Mouse (Mus musculus) T-helper 1 cell (primary cell): ENCODE measurements around the gene Pex6.
"Not testable (repeated sequence)": the region's sequence is repeated elsewhere in the genome, so short reads cannot be mapped to it uniquely, and the experiment has no call there.

ENCODE experiments used
- in situ Hi-C: fragments of 300-600 bp; cut with MboI, MseI; formaldehyde crosslinking; loops from one replicate; pipeline ENCODE4 v1.15.1; 2025; ENCODE audit warnings: high pct_unique_total_duplicates

The Pex6 gene

DNA sequence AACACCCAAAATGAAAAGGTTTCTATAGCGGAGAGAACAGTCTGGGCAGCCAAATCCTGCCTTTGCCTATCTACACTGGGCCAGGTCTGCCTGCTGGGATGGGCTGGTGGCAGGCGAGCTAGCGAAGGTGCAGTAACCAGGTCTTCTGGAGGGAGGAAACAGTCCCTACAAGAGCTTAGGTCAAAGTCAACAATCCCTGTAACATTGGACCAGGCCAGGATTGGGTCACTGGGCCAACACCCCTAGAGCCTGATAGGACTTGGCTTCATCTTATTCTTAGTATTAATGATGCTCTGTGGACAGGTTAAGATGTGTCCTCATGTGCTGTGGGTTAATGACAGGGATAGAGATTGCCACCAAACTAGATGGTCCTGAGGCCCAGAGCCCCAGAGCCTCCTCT lies 22.8 kb downstream of the Pex6 start:
- in situ Hi-C loops: no loop called here

DNA sequence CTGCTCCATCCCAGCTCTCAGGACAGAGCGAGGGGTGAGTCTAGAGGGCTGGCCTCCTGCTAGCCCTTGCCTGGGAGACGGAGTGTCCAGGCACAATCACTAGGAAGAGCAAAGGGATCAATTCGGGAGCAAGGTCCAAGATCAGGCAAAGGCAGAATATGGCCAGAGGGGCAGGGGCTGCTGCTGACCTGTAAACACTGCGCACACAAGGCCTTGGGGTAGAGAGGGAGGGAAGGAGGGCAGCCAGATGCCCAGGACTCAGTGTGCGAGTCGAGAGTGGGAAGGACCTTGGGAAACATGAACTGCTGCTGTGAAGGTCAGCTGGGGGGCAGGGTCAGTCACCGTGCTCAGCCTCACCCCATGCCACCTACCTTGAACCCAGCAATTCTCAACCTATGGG lies 24.0 kb downstream of the Pex6 start:
- in situ Hi-C loops: no loop called here

DNA sequence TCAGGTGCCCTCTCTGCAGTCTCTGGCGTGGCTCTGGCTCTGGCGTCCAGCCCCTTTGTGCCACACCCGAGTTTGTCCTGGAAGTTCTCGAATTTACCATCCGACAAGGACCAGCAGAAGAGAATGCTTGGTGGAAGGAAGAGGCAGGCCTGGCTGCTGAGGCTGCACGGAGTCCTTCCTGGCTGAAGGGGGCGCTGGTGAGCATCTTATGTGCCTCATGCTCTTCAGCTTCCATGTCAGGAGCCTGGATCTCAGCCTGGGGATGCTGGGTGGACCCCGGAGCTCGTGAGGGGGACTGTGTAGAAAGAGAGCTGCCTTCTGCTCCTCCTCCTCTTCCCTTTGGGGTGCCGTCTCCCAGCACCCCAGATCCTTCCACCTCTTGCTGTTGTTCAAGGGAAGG lies 24.9 kb downstream of the Pex6 start:
- in situ Hi-C loops: no loop called here

DNA sequence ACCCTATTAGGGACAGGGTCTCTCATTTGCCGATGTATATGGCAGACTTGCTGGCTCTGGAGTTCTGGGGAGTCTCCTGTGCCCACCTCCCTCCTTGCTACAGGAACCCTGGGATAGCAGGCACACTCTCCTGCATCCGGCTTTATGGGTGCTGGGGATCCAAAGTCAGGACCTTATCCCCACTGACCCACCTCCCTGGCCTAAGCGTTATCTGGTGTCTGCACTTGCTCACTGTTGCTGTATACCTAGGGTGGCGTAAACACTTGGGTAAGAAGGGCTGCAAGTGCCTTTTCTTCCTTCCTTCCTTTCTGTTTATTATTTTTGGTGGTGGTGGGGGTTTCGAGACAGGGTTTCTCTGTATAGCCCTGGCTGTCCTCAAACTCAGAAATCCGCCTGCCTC lies 30.0 kb downstream of the Pex6 start:
- in situ Hi-C loops: no loop called here

DNA sequence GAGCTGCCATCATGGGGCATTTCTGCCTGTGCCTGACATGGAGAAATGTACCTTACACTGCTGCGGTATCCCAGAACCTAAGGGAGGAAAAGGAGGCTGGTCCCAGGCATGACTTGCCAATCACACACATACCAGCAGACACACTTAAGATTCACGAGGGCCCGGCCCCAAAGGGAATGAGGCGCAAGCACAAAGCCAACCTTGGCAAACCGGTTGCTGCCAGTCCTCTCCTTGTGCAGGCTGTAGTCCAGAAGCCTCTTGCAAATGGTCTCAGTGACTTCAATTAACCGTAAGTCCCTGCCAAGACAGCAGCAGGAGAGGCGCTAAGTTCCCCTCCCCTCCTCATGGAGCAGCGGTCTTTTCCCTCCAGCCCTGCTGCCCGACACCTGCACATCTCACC lies 31.7 kb downstream of the Pex6 start:
- in situ Hi-C loops: no loop called here

DNA sequence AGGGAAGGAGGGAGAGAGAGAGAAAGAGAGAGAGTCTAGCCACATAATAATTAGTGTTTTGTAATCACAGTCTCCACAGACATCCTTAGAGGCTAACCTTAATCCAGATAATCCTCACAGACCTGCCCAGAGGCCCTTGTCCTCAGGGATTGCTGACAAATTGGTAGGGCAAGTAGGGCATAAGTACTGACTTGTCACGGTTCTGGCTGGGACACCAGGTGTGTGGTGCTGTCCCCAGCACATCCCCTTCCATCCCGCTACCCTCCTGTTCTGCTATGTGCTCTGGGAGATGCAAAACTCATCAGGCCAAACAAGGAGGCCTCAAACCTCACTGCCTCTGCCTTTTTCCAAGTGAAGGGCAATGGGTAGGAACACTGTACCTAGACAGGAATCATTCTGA lies 34.2 kb downstream of the Pex6 start:
- in situ Hi-C loops: no loop called here

DNA sequence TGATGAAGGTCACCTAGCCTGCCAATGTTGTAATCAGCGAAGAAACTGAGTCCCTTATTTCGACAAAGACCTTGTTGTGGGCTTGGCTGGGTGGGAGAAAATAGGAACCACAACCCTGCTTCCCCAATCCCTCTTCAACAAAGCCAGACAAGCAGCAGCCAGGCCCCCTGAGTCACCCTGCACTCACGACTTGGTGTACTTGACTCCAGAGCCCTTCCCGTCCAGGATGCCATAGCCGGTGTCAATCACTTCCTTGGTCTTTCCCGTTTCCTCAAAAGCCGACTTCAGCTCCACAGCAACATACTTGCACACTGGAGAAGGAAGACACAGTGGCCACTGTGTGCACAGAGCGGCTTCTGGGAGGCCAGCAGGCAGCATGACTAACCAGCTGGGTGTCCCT lies 36.0 kb downstream of the Pex6 start:
- in situ Hi-C loops: no loop called here

DNA sequence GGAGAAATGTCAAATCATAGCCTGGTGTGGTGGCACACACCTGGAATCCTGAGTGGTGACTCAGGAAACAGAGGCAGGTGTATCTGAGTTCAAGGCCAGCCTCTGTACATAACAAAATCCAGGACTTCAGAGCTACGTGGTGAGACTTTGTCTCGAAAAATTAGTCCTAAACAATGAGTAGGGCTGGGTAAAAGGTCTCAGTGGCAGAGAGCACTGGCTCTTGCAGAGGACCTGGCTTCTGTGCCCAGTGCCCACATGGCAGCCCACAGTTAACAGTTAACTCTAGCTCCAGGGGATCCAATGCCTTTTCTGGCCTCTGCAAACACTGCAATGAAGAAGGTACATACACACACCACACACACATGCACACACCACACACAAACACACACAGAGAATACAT lies 36.5 kb downstream of the Pex6 start:
- in situ Hi-C loops: no loop called here

DNA sequence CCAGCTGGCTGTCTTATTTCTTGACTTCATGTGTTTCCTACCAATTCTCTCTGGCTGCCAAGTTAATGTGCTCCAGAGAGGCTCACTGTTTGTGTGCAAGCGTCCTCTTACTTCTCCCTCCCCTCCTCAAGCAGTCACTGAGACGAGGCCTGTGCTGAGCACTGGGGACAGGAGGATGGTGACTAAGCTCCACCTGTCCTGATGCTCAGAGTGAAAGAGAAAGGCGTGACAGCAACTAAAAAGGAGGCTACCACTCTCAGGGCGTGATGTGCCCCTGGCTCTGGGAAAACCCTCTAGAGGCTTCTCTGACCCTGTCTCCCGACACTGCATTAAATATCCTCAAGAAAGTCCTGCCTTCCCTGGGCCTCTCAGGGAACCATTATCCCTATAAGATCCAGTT lies 38.0 kb downstream of the Pex6 start:
- in situ Hi-C loops: no loop called here

DNA sequence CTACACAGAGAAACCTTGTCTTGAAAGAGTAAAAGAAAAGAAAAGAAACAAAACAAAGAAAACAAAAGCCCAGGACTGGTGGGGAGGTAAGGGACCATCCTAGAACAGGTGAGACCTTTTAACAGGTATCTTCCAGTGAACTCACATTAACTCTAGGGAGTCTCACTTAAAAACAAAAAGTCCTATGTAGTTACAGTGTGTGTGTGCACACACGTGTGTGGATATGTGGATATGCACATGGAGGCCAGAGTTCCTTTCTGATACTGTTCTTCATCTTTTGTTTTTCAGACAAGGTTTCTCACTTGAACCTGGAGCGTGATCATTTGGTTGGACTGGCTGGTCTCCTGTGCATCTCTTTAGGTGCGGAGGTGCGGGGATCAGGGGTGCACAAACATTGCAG lies 39.3 kb downstream of the Pex6 start:
- in situ Hi-C loops: no loop called here

DNA sequence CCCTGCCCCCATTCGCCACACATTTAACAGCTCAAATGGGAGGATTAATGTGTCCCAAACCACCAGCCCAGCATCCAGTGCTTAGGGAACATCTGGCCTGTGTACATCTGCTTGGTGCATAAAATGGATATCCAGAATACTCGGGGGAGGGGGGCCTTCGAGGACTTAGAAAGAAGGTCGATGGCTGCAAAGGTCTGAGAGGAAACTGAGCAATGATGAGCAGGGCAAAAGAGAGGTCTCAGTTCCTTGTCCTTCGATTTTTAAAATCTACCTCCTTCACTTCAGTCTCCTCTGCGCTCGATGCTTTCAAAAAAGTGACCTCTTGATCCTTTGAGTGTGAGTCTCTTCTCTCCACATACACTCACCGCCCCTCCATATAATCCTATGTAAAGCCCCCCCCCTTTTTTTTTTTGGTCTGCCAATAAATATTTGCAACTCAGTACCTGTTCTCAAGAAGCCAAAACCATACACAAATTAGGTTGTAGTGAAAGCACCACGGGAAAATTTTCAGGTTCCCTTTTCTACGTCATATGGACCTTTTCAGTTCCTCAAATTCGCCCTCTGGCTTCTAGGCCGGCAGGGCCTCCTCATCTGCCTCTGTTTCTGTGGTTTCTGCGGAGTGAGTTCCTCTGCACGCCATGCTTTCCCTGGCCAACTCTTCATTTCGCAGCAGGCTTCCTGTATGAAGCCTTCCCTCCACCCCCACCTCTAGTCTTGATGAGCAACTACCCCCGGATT lies 40.0 kb downstream of the Pex6 start:
- in situ Hi-C loops: no loop called here

DNA sequence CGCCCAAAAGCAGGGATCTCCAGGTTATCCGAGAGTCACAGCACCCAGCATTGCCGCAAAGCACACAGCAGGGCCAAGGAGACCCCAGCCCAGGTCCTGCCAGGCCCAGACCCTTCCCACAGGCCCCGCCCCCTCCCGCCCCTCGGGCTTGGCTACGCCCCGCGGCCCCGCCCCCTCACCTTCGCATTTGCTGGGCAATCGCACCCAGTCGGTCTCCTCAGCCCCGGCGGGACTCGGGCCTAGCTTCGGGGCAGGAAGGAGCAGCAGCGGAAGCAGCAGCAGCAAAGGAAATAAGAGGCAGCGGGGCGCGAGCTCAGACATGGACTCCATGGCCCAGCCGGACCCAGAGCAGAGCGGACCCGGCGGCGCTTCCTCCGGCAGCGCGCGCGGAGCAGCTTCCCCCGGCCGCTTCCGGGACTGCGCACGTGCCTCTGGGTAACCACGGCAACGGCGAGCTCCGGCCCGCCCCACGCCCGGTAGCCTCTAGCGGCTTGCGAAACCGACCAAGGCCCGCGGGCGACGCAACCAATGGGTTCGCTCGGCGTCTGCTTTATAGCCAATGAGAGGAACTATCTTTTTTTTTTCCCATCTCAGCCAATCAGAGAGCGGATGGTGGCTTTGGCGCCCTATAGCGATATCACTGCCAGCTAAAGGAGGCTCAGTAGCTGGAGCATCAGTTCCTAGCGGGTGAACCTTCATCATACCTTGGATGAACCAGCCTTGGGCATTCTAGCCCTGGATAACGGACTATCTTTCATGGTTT lies 40.7 kb downstream of the Pex6 start, which contains the start of gene Cnpy3:
Gene Cnpy3 (minus strand): TSS at position 421 of the 763 bp plus-strand sequence.
- in situ Hi-C loops: no loop called here

DNA sequence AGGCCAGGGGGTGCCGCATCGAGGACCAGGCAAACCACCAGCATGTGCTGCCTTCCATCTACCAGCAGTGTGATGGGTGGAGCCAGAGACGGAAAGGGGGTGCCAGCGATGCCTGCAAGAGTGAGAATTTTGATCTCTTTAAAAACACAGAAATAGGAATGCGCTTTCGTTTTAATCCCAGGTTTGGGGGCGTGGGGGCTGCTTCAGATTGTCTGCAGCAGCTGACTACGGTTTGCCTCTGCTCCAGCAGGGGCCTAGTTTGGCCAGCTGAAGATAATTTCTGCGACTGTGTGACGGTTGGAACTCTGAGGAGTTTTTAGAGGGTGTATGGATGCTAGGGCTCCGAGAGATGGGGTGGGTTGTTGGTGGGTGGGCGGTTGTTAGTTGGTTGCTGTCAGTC lies 47.5 kb downstream of the Pex6 start:
- in situ Hi-C loops: no loop called here

DNA sequence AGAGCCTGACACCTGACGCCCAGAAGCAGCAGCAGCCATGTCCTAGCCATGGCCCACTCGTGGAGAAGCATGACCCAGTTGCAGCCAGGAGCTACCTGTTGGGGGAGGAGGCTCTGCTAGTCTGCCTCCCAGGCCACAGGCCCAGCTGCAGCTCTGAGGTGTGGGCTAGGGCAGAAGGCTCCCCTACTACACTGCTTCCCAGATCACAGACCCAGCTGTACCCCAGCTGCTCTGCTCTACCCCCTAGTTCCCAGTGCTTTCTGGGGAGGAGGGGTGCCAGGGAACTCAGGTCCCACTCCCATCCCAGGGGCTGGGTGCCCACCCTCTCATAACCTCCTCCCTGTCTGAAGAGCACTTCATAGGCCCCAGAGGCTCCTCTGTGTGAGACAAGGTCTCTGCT lies 52.3 kb downstream of the Pex6 start, which contains the start of gene Ptcra:
Gene Ptcra (minus strand): TSS at position 169 of the 400 bp plus-strand sequence.
- in situ Hi-C loops: no loop called here

DNA sequence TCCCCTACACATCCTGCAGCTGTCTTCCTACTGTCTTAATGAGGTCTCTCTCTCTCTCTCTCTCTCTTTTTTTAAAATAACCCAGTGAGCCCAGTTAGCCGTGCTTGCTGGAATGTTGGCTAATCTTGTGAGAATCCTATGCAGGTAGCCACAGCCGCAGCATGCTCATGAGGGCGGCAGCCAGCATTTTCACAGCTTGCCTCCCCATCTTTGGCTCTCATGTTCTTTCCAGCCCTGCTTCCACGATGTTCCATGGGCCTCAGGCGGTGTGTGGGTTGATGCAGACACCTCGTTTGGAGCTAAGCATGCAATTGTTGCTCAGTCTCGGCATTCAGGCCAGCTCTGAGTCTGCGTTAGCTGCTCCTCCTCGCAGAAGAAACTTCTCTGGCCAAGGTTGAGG lies 53.7 kb downstream of the Pex6 start:
- in situ Hi-C loops: not testable (repeated sequence)

DNA sequence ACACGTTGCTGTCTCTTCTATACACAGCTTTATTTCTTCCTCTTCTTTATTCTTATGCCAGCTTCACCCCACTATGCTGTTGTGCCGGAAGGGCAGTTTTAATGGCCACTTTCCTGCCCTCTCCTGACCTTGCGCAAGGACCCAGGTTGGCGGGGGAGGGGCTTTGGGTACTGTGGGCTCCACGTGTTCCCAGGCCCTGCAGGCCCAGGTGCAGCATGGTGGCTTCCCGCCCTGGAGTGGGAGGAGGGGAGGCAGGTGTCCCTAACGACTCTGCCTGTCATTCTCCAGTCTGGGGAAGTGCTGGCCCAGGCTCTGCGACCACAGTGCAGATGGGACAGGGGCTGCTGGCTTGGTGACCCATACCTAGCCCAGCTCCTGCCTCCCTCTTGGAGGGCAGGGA lies 56.6 kb downstream of the Pex6 start:
- in situ Hi-C loops: no loop called here

DNA sequence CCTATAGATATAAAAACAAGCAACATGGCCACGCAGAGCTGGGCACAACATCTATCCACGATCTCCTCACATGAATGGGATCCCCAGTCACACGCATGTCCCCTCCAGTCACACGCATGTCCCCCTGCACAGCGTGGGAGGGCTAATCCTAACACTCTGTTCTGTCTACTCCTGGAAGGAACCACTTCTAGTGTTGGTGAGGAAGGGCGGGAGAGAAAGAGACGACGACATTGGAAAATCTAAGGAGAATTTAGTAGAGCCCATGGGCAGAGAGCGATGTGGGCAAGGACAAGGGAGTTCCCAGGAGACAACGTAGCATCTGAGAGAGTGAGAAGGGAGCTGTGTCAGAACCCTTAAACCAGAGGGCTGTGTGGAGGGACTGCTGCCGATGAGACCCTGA lies 59.3 kb downstream of the Pex6 start:
- in situ Hi-C loops: no loop called here

DNA sequence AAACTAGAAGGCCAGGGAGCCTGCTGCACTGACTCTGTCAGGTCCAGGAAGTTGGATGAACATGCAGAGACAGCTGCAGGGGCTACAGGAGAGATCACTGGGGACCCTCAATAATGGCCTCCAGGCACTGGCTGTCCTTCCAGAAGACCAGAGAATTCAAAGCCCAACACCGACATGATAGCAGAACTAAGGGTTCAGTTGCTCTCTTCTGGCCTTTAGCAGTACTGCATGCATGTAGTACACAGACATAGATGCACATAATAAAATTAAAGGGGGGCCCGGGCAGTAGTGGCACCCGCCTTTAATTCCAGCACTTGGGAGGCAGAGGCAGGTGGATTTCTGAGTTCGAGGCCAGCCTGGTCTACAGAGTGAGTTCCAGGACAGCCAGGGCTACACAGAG lies 59.8 kb downstream of the Pex6 start:
- in situ Hi-C loops: no loop called here

DNA sequence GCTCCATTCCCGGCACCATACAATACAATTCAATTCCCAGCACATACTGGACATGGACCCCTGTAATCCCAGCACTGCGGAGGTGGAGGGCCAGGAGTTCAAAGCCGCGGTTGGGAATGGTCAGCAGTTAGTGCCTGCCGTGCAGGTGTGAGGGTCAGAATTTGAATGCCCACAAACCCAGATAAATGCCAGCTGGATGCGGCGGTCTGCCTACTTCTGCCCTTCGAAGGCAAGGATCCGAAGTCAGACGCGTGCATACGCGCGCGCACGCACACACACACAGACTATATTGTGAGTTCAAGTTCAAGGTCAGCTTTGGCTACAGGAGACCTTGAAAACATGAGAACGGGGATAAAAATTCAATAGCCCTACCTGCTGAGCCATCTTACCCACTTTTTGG lies 60.4 kb downstream of the Pex6 start:
- in situ Hi-C loops: no loop called here

DNA sequence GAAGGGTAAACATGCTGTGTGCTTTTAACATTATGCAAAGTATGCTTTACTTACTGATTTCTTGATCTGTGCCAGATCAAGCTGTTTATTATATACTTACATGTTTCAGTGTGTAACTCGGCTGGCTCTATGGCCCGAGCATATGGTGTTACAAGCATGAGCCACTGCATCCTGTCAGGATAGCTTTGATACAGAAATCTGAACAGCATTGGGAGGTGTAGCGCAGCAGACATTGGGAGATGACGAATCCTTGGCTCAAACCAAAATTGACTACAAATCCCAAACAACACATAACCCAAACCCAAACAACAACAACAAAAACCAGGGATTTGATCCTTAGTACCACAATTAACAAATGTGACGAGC lies 60.8 kb downstream of the Pex6 start:
- in situ Hi-C loops: no loop called here

DNA sequence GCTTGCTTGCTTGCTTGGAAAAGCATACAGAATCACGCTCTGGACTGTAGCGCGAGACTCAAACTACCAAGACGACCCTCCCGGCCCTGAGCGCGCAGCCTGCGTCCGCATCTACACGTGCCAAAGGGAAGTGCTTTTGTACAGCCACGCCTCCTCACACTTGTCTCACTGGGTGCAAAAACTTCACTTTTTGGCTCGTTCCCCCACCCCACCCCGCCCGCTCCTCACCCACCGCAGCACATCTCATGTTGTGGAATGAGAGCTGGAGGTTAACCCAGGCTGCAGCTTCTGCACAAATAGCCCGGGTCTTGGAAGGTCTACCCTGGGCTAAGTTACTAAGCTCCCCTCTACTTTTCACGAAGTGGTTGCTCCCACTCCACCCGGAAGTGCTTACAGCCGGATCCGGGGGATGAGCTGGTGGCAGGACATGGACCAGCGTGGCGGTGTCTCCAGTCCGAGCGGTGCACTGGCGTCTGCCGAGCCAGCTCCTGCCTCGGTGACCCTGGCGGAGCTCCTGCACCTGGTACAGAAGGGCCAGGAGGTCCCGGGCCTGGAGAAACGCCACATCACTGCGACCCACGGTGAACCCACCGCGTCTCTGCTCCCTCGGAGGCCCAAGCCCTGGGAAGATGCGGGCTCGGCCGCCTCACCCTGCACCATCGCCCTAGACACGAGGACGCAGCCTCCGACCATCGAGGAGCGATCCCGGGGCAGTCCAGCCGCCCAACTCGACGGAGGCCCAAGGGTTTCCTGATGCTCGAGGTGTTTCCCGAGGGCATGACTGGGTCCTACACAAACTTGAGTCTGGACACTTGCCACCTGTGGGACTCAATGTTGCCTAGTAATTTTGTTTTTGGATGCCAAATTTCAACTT lies 61.4 kb downstream of the Pex6 start, which contains the start of gene 2310039H08Rik:
Gene 2310039H08Rik (plus strand): TSS at position 232 of the 874 bp plus-strand sequence.
- in situ Hi-C loops: no loop called here
